Comparison of ENCODE assay signal across 16 mouse cellular contexts in the genomic region with DNA sequence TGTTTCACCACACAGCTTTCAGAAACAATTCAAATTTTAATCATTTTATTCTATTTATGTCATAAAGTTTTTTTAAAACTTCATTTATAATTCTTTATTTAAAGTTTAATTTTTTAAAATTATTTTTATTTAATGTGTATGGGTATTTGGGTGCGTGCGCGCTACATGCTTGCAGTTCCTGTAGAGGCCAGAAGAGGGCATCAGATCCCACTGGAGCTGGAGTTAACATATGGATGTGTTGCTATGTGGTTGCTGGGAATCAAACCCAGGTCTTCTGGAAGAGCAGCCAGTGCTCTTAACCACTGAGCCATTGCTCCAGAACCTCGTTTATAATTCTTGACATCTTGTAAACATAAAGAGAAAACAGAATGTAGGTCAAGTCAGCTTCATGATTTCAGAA. TPM values are rescaled to one million over a fixed set of nuclear protein-coding genes. Genes with fewer than 3 reads are reported as not detected.
DNase-seq lines count a peak whose midpoint lies in the region; ATAC-seq and TF ChIP-seq lines count a peak whose summit lies in the region.
"Had no signal": no experiment of that assay in that cellular context is flagged by ENCODE, and none has a peak within 500 bp of the region (broad histone marks: within the 10 kb centered on the region; RNA-seq: fewer than 3 reads in every experiment).

No protein-coding gene starts in this region.

- TF ChIP-seq POLR2A in small intestine, adult 2 months (IDR thresholded peaks at IDR 0.05; ENCODE audit: low read depth, low read length), result no peak

- POLR2A ChIA-PET in Patski (lab: Charles Lee), result no interaction called here

- ATAC-seq in heart, postnatal 0 days (ENCODE audit: insufficient read depth, low read depth), result no peak
- no peak for ATAC-seq in lung, embryonic 14.5 days (ENCODE audit: insufficient read depth)
- no peak for ATAC-seq in Patski
- ATAC-seq: CD4-positive, CD25-positive, alpha-beta regulatory T cell, adult 4 months had no signal

- H3K9ac ChIP-seq in heart, postnatal 0 days (replicated peaks; ENCODE audit: low read depth, low read length), result no peak overlapping the region
- H3K9ac ChIP-seq in lung, embryonic 14.5 days, result no peak overlapping the region

- in situ Hi-C loops in Patski (cut with MboI; ENCODE audit: low pct_unique_long_range_greater_than_20kb), result no loop called here

- H3K4me3 ChIP-seq in heart, postnatal 0 days (ENCODE audit: low read depth, low read length), result no peak overlapping the region
- no peak overlapping the region for H3K4me3 ChIP-seq in lung, embryonic 14.5 days (ENCODE audit: low read depth, low read length)
- no peak overlapping the region for H3K4me3 ChIP-seq in small intestine, adult 2 months (ENCODE audit: low read depth, low read length)

- H3K27ac ChIP-seq in heart, postnatal 0 days (ENCODE audit: low read depth), result peak overlapping the region; percentile 89
- H3K27ac ChIP-seq in lung, embryonic 14.5 days (ENCODE audit: low read depth), result no peak overlapping the region
- H3K27ac ChIP-seq in small intestine, adult 2 months (ENCODE audit: insufficient read depth, low read depth, low read length), result no peak overlapping the region

- CTCF ChIA-PET in Patski (lab: Charles Lee), result interaction anchor here (1.4 kb wide), 2 partner anchors 25 to 230 kb away, joined by 4 read pairs; no protein-coding TSS in a partner anchor

- peaks cover 9% of the 10 kb centered on the region for H3K4me1 ChIP-seq in heart, postnatal 0 days (ENCODE audit: control insufficient read depth, insufficient read depth)
- no peaks in the 10 kb centered on the region for H3K4me1 ChIP-seq in lung, embryonic 14.5 days (ENCODE audit: insufficient read depth)
- H3K4me1 ChIP-seq in small intestine, adult 2 months (ENCODE audit: control insufficient read depth, insufficient read depth, insufficient read length, low read length), result no peaks in the 10 kb centered on the region

- WGBS in heart, postnatal 0 days, result 85% methylated on average over 4 of the region's 4 CpGs
- 85% methylated on average over 4 of the region's 4 CpGs for WGBS in lung, embryonic 14.5 days
- WGBS in small intestine, adult 2 months, result 77% methylated on average over 4 of the region's 4 CpGs

- TF ChIP-seq CTCF in heart, postnatal 0 days (IDR thresholded peaks at IDR 0.05; ENCODE audit: low read depth), result peak; percentile 22; the same call in 1 of the 2 replicates
- peak; percentile 43; the same call in 1 of the 2 replicates for TF ChIP-seq CTCF in lung, embryonic 14.5 days (IDR thresholded peaks at IDR 0.05; ENCODE audit: low read depth)
- peak; percentile 48 for TF ChIP-seq CTCF in Patski (IDR thresholded peaks at IDR 0.05)
- TF ChIP-seq CTCF in small intestine, adult 2 months (IDR thresholded peaks at IDR 0.05; ENCODE audit: extremely low read depth, insufficient read length, insufficient replicate concordance, low read depth, low read length), result peak; percentile 26; the same call in 1 of the 2 replicates

- H3K27me3 ChIP-seq in heart, postnatal 0 days (ENCODE audit: control insufficient read depth, insufficient read depth, low read length), result no peaks in the 10 kb centered on the region
- H3K27me3 ChIP-seq in lung, embryonic 14.5 days (ENCODE audit: insufficient read depth, low read length), result no peaks in the 10 kb centered on the region
- H3K27me3 ChIP-seq in Patski, result peaks cover 29% of the 10 kb centered on the region
- no peaks in the 10 kb centered on the region for H3K27me3 ChIP-seq in small intestine, adult 2 months (ENCODE audit: control insufficient read depth, insufficient read depth, low read length)

- H3K36me3 ChIP-seq in heart, postnatal 0 days (replicated peaks; ENCODE audit: control insufficient read depth, insufficient read depth, low read length), result no peaks in the 10 kb centered on the region
- no peaks in the 10 kb centered on the region for H3K36me3 ChIP-seq in lung, embryonic 14.5 days (ENCODE audit: insufficient read depth)
- H3K36me3 ChIP-seq in small intestine, adult 2 months (ENCODE audit: control insufficient read depth, insufficient read depth, low read length), result no peaks in the 10 kb centered on the region

- no peak for TF ChIP-seq EP300 in heart, postnatal 0 days (IDR thresholded peaks at IDR 0.05; ENCODE audit: low read depth)

- H3K9me3 ChIP-seq in heart, postnatal 0 days (replicated peaks; ENCODE audit: control insufficient read depth, low read length), result no peaks in the 10 kb centered on the region
- no peaks in the 10 kb centered on the region for H3K9me3 ChIP-seq in lung, embryonic 14.5 days (ENCODE audit: low read depth, low read length)

- no peak overlapping the region for H3K4me2 ChIP-seq in heart, postnatal 0 days (ENCODE audit: low read depth, low read length)
- no peak overlapping the region for H3K4me2 ChIP-seq in lung, embryonic 14.5 days

- DNase-seq in heart, postnatal 0 days (ENCODE audit: low spot score), result no peak
- no peak for DNase-seq in heart, postnatal 4 days
- DNase-seq in lung, embryonic 14.5 days, result no peak
- no peak for DNase-seq in lung, postnatal 10 days
- DNase-seq in Patski (ENCODE audit: low read depth, low spot score), result no peak
- DNase-seq in right cerebral cortex, postnatal 36 days (ENCODE audit: low spot score in 2 of 2), result no peak
- DNase-seq: adrenal gland, postnatal 14 days; cerebellum, adult 11 months; gastrocnemius, postnatal 36 days; kidney, postnatal 36 days; lung, postnatal 14 days; right cerebral cortex, postnatal 14 days had no signal

RNA-seq across cellular contexts. Expression of a gene that starts 8.5 kb away (rescaled TPM):
- total RNA-seq in heart, postnatal 0 days (2014; rRNA removed; ENCODE audit: low replicate concordance), result not detected in 2 replicates
- polyA plus RNA-seq in heart, postnatal 0 days (2015; fragmentation: Nextera tagmentation; extraction: Ambion mirVana), result 0.05 TPM in 1 of 2 replicates, not detected in the other
- total RNA-seq in heart, postnatal 4 days (2021), result not detected
- 0.05 TPM in 1 of 2 replicates, not detected in the other for polyA plus RNA-seq in lung, embryonic 14.5 days (2014; fragmentation: Nextera tagmentation; extraction: Ambion mirVana)
- not detected for polyA plus RNA-seq in Patski (2021)
- 0.03 and 0.04 TPM in 2 replicates for polyA plus RNA-seq in small intestine, adult 2 months (2012; rRNA removed)
- total RNA-seq: common myeloid progenitor, adult 5-6 weeks; gastrocnemius, postnatal 36 days; heart, postnatal 14 days had no signal

RNA-seq across cellular contexts. Expression of a gene that starts 22.4 kb away (rescaled TPM):
- not detected in 2 replicates for total RNA-seq in heart, postnatal 0 days (2014; rRNA removed; ENCODE audit: low replicate concordance)
- polyA plus RNA-seq in heart, postnatal 0 days (2015; fragmentation: Nextera tagmentation; extraction: Ambion mirVana), result not detected in 2 replicates
- under 1 TPM; 0.18 to 0.50 TPM for total RNA-seq in heart, postnatal 4 days (2021)
- not detected in 2 replicates for polyA plus RNA-seq in lung, embryonic 14.5 days (2014; fragmentation: Nextera tagmentation; extraction: Ambion mirVana)
- polyA plus RNA-seq in Patski (2021), result not detected
- polyA plus RNA-seq in small intestine, adult 2 months (2012; rRNA removed), result 0.14 and 0.32 TPM in 2 replicates
- total RNA-seq: common myeloid progenitor, adult 5-6 weeks; gastrocnemius, postnatal 36 days had no signal

RNA-seq across cellular contexts. Expression of a gene that starts 51.9 kb away (rescaled TPM):
- total RNA-seq in heart, postnatal 0 days (2014; rRNA removed; ENCODE audit: low replicate concordance), result 26.2 and 41.6 TPM in 2 replicates
- polyA plus RNA-seq in heart, postnatal 0 days (2015; fragmentation: Nextera tagmentation; extraction: Ambion mirVana), result 18.7 and 20.9 TPM in 2 replicates
- 10 to 100 TPM; 34.1 to 39.3 TPM for total RNA-seq in heart, postnatal 4 days (2021)
- 22.4 and 24.3 TPM in 2 replicates for polyA plus RNA-seq in lung, embryonic 14.5 days (2014; fragmentation: Nextera tagmentation; extraction: Ambion mirVana)
- 34.8 TPM for polyA plus RNA-seq in Patski (2021)
- 7.9 and 16.3 TPM in 2 replicates for polyA plus RNA-seq in small intestine, adult 2 months (2012; rRNA removed)
